Mouse (Mus musculus): ENCODE measurements at regions not wholly inside any gene's neighbourhood (a gene's known extent, or its start where the extent isn't known, plus 50 kb on each side); places are given as distances from the start of the nearest gene placed in this dataset.

DNA sequence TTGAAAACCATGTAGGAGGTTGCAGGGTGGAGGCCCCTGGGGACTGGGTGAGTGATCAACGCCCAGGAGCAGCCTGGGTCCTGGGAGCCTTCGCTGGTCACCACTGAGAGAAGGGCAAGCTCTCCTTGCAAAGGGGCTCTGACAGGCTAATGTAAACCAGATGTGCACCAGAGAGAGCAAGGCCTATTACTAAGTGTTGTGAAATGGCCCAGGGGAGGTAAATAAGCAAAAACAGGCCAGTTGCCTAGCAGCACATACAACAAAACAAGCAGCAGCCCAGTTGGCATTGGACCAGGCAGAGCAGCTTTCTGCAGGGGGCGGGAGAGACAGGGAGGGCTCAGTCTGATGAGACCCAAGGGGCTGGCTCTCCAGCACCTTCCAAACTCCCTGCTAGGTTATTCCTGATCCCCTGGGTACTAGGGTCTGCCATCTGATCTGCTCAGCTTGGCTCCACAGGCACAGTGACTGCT, 239.5 kb upstream of the Fggy start:
- DNase-seq (ENCODE audit: low spot score), result peak; percentile 98

DNA sequence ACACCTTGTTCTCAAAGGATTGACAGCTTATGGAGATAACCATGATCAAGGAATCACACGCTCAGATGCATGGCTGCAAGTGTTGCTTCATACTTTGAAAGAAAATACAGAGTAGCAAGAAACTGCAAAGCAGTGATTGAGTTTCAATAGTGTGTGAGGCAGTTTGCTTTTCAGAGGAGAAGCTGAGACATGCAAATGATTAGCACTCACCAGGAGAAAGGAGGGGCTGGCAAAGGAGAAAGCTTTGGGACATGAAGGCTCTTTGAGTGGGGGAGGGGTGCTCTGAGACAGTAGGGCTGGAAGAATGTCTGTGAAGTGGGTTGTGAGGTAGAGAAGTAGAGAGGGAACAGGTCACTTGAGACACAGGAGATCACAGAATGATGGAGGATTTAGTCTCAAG, 238.7 kb upstream of the Fggy start:
- DNase-seq (ENCODE audit: low spot score), result peak; percentile 62

DNA sequence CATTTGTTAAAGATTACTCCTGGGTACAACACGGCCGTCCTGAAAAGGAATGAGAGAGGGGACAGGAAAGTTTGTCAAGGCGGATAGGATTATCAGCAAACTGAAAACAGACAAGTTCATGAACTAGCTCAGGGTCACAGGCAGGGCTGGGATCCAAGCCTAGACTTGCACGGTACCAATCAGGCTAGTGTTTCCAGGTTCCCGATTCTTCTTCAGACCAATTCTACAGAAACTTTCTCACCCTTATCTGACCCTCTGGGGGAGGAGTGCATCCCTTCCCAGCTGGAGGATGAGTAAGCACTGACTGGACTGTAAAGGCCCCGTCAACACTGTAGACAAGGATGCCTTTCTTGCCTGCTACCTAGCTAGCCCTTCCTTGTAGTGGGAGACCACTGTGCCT, 238.3 kb upstream of the Fggy start:
- DNase-seq (ENCODE audit: low spot score), result peak; percentile 67

DNA sequence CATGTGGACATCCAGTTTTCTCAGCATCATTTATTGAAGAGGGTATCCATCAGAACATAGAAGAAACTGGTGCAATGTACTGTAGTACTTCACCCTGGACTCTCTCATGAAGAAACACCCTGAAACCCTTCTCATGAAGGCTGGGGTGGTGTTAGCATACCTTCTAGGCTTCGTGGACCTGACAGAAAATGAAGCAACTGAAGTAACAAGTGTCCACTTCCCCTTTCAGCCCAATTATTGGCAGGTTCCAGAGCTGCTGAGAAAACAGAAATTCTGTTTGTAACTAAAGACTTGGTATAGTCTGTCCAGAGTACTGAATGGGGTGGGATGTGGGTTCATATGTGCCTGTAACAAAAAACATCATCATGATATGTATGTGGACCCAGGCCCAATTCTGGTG, 231.4 kb upstream of the Fggy start:
- DNase-seq (ENCODE audit: low spot score), result no peak

DNA sequence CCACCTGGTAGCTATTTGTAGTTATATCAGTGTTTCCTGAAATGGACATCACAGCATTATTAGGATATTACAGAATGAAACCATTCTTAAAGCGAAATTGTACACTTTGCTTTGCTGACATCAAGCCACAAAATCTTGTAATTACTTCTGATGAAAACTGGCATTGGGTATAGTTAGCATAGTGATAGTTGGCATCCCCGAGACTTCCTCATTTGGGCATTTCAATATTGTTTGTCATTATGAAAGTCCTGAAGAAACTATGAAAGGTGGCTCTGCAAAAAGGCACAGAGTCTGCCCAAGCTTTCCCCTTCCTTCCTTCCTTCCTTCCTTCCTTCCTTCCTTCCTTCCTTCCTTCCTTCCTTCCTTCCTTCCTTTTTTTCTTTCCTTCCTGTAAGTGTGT, 217.5 kb upstream of the Fggy start:
- DNase-seq (ENCODE audit: low spot score), result no peak

DNA sequence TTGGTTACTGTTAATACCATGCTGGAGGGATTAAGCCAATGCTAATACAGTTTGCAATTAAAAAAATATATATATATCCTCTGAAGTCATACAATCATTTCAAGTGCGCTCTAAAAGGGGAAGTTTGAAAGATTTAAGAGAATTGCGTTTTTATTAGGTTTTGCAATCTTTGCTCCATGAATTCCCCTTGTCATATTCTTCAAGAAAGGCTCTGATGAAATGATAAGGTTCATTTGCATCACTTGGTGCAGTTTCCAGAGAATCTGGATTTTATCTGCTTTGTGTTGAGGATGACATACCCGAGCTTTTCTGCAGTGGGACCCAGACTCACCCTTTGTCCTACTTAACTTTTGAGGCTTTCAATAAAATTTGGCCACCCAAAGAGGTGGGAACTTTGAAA, 216.4 kb upstream of the Fggy start:
- DNase-seq (ENCODE audit: low spot score), result no peak

DNA sequence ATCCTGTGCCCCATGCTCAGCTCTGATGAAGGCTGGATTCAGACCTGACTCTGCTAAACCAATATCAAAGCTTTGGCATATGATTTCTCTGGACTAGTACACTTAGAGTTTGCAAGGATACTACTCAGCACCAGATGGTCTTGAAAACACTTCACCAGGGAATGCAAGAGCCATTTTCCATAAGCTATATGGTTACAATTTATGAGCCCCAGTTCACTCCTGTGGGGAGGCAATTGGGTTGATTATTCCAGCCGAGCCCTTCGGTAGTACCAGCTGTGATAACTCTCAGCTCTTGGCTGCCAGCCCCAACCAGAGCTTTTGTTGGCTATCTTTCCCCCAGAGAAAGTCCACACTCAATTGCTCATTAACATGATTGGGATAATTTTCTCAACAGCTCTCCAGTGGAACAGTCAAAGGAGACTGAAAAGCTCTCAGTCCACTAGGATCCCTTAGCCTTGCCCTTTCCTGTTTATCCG, 210.5 kb upstream of the Fggy start:
- DNase-seq (ENCODE audit: low spot score), result no peak

DNA sequence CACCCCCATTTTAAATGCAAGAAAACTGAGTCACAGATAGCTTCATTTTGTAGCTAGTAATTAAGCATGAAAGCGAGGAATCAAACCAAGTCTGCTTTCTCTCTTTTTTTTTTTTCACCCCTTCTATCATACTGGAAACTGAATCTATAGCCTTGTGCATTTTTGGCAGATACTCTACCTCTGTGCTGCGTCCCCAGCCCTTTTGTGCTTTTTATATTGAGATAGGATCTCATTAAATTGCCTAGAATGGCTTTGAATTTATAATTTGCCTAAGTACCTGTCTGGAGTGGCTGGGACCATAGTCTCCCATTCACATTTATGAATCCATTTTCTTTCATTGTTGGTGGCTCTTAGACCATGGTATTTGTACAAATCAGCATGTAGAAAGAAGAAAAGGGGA, 209.9 kb upstream of the Fggy start:
- no peak for DNase-seq (ENCODE audit: low spot score)

DNA sequence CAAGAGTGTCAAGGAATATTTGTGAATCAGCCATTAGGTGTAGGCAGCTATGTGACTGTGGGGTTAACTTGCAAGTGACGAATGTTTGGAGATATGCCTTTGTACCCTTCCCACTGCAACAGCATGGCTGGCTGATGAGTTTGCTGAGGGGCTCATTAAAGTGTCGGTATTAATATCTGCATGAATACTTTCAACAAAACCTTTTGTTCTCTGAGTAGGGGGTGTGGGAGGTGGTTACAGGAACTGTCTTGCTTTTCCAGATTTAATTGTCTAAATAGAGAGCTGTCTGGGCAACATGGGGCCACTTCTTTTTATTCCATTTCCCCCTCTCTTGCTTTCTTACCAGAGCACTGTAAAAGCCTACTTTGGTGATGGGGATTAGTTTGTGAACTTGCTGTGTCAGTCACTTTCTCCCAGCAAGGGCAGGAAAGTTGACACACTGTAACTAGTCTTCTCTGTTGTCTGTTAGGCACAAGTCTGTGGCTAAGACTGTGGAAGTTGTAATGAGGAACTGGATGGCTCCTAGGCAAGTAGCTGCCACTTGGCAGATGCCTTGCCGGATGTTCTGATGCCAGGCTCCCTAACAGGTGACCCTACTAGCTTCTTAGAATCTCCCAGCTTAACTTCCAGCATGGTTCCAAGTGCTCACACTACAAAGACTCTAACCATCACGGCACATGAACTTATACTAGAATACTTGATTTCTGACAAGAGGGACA, 208.7 kb upstream of the Fggy start:
- no peak for DNase-seq (ENCODE audit: low spot score)

DNA sequence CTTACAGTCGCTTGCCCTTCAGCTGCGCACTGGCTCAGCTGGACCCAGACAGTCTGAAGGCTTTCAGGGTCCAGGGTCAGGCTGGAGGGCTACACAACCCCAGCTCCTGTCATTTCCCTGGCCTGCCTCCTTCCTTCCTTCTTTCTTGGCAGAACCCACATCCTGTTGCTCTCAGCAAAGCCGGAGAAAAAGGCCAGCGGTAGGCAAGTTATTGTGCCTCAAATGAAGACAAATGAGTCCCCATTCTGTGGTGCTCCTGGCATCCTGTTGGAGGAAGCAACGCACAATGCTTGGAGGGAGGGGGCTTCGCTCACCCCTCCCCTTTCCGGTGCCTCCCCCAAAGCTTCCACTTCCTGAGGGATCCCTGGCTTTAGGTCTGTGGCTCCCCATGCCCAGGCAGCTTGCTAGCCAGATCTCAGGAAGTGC, 203.4 kb upstream of the Fggy start:
- DNase-seq (ENCODE audit: low spot score), result no peak

DNA sequence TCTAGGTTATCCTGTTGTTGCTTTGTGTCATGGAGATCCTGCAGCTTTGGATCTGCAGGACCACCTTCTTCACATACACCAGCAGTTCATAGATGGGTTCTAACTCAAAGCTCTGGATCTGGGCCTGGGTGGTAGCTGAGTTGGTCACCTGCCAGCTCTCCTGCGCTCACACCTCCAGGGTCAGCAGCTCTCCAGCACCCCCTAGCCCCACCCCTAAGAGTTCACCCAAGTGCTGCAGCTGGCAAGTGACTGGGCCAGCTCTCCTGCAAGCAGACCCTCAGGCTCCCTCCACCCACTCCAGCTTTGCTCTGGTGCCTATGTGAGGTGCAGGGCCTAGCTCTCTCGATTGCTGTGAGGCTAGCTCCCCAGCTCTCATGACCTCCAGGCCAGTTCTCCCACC, 198.6 kb upstream of the Fggy start:
- DNase-seq (ENCODE audit: low spot score), result no peak

DNA sequence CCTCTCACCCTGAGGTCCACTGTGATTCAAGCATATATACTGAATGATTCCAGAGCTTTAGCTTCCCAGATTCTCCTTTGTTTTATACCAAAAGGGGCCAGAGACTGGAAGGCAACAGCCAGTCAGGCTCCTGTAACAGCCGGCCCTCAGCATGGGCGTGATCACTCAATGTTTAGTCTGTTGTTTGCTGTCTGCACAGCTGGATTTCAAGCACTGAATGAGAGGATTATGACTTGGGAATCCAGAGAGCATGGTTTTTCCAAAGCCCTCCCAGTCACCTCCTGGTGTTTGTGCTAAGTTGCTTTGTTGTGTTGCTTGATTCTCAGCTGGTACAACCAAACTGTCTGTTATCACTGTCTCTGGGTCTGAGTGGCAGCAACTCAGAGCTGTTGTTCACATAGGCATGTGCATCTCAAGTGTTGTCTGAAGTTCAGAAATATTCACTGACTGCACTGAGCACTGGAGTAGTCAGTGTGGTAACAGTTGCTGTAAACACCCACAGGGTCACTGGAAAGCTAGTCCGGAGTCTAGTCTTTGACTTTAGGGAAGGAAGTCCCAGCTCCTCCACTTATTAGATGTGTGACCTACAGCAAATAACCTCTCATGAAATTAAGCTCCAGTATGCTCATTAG, 196.9 kb upstream of the Fggy start:
- no peak for DNase-seq (ENCODE audit: low spot score)

DNA sequence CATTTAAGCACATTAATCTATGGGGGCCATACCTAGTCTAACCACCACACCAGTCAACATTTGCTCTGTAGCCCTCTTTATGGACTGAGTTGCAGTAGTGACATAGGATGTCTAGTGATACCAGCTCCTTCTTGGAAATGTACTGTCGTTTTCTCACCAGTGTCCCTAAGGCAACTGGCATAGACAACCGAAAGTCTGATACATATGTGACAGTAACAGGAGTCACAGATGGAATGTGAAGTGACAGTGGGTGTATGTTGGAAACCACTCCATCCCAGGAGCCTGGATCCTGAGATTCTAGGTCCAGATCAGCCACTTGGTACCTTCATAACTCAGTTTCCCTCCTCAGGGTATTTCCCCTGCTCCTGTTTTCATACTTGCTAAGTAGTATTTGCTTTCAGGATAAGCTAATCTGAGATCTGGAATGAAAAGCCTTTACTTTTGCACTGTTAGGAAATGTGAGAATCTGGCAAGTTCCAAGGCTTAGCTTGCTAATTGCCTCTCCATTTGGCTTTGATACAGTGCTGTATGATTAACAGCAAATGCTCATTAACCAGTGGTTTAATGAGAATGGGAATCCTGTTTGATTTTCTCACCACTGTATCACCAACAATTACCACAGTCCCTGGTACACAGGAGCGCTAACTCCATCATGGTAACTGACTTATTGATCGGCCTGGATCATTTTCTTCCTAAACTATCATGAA, 192.8 kb upstream of the Fggy start:
- DNase-seq (ENCODE audit: low spot score), result no peak

DNA sequence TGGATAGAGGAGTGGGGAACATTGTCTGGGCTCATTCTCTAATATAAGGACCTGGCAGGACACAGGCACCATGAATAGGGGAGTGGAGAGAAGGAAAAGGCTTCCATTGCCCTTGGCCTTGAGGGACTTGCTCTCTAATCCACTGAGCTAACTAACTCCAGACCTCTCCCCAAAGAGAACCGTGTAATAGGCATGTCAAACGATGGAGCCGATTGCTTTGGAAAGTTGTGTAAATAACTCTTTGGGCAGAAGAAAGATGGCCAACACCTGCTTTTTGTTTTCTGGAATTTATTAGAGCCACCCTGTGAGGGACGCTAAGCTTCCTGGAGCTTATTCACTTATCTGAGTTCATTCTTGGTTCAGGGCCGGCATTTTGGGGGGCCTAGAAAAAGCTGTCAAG, 180.9 kb upstream of the Fggy start:
- DNase-seq (ENCODE audit: low spot score), result no peak

DNA sequence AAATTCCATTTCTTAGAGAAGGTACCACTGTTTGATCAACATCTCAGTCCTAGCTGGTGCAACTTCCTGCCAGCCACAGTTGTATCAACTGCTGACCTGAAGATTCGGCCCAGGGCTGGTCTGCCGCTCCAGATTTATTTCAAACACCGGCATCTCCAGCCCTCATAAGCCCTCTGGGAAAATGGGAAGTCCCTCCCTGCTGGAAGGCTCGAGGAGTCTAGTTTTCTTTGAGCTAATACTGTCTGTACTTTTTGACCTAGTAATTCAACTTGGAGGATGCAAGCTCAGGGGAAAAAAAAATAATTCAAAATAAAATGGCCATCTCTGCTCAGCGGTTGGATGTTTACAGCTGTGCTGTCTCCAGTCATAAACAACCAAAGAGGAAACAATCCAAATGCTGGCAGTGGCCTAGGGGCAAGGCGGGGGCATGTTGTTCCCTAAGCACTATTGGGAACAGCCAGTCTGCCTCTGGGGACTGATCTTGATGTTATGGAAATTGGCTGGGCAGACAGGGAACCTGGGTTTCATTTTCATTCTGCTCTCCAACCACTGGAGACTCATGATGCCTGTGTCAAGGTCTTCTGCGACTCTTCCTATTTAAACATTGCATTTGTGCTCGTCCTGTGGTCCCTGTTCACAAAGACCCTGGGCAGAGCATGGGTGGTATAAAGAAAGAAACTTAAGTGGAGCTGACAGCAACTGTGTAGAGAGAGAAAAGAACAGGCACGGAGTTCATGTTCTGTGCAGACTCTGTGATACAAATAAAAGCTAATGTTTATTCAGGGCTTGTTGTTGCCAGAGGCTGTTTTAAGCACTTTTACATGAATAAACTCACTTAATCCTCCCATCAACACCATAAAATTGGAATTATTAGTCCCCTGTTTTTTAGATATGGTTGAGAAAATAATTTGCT, 179.8 kb upstream of the Fggy start:
- peak; percentile 95 for DNase-seq (ENCODE audit: low spot score)

DNA sequence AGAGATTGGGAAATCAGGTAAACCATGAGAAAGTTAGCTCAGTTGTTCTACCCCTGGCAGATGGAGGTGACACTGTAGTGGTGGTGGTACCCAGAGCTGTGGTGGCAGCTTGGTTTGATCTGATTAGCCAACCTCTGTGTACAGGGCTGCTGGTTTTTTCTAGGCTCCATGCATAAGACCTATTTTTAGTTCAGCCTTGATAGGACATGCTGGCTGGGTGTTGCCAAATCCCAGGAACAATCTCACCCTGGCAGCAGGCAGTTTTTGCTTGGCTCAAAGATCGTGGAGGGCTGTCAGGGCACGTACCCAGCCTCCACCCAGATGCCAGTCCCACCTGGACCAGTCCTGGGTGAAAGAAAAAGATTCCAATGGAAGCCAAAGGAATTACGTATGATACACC, 178.7 kb upstream of the Fggy start:
- peak; percentile 56 for DNase-seq (ENCODE audit: low spot score)

DNA sequence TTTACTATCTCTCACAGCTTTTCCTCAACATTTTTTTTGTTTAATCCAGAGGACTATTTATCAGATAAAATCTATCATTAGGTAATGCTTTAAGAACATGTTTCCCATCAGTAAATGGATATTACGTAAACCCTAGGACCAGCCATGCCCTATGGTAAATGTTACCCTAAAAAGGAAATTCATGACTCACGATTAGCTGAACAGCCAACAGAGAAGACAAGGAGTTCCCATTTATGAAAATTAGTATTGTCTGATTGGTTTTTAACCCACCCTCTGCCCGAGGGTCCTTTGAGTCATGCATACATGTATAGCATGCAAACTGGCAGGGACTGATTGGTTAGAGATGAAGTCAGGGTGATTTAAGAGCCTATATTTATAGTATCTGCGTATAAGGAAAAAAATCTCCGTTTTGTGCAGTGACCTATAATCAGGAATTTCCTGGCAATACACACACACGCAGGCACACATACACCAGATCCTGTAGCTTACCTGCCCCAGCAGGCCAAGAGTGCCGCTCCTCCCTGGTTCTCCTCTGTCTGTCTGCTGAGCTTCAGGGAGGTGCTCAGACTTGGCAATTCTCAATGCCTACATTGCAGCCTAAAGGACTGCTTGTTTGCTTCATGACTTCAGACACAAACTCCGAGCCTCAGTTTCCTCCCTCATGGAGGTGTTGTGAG, 174.0 kb upstream of the Fggy start:
- no peak for DNase-seq (ENCODE audit: low spot score)

DNA sequence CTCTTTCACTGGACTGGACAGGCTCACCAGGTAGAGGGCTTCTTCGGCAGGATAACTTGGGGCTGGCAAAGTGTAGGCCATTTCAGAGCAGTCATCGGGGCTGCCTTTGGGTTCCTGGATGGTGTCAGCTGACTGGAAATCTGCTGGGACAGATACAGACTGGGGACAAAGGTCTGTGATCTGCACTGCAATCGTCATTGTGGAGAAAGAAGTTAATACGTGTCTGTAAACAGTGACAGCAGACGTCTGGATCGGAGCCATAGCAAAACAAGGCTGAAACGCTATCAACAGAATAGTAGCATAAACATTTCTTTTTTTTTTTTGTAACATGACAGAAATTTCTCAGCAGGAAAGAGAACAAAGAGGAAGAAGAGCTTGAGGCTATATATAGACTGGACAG, 171.8 kb upstream of the Fggy start:
- peak; percentile 35 for DNase-seq (ENCODE audit: low spot score)

DNA sequence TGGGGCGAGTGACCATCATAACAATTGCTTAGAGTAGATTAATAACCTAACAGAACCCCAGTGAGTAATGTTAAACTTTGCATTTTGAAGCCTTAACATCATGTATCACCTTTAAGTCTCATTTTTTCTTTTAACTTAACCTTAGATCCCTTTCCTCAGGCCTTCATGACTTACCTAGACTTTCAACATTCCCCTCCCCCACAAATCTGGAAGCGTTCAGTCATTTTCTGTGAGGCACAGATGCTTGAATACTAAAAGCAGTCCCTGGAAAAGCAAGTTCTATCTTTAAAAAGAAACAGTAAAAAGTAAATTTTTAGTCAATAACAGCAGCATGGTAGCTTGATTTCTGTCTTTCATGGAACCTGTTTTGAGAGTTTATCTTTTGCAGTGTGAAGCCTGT, 171.3 kb upstream of the Fggy start:
- no peak for DNase-seq (ENCODE audit: low spot score)

DNA sequence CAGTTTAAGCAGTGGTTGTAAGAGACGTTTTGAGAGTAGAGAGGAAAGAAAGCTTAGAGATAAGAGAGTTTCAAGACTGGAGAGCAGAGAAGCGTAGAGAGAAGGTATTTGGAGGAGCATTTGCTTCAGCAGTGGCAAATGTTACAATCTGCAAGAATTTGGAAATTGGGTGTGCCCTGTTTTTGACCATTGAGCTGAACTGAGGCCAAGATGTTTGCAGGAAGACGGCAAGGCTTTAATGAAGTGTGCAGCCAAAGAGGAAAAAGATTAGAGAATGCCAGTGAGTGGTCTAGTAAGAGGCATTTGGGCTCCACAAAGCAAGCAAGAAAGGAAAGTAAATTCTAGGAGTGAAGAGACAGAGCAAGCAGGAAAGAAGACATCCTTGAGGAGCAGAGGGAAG, 168.8 kb upstream of the Fggy start:
- peak; percentile 46 for DNase-seq (ENCODE audit: low spot score)

DNA sequence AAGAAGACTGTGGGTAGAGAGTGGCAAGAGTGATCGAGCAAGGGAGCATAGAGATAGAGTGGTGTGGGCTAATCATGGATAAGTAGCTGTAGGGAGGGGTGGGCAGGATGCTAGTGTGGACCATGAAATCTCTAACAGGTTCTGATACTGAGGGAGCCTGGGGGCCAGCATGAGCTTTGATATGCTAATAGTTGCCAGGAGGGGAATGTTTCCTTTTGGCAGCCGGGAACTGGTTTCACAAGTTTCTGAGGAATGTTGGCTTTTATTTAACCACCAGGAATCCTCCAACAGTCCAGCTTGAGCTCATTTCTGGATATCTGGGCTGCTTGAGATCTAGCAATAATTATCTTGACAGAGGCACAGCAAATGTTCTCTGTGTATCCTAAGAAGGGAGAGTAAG, 167.7 kb upstream of the Fggy start:
- peak; percentile 49 for DNase-seq (ENCODE audit: low spot score)

DNA sequence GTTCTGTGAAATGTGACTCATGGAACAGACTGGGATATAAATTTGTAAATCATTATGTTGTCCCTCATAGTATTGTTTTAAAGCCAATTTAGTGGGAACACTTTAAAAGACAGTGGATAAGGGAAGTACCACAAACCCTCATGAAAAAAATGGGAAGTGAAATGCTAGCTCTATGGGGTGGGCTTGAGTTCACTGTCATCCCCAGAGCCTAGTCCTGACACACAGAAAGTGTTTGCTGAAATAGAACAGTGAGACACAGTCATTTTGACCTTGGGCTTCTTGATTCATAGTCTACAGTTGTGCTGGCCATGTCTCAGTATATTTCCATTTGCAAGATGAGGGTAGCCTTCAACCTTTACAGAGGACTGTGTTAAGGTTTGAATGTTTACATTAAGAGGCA, 166.8 kb upstream of the Fggy start:
- no peak for DNase-seq (ENCODE audit: low spot score)

Data from adipocyte (in vitro differentiated cells).